Mouse (Mus musculus): ENCODE measurements at regions not wholly inside any gene's neighbourhood (a gene's known extent, or its start where the extent isn't known, plus 50 kb on each side); places are given as distances from the start of the nearest gene placed in this dataset.

DNA sequence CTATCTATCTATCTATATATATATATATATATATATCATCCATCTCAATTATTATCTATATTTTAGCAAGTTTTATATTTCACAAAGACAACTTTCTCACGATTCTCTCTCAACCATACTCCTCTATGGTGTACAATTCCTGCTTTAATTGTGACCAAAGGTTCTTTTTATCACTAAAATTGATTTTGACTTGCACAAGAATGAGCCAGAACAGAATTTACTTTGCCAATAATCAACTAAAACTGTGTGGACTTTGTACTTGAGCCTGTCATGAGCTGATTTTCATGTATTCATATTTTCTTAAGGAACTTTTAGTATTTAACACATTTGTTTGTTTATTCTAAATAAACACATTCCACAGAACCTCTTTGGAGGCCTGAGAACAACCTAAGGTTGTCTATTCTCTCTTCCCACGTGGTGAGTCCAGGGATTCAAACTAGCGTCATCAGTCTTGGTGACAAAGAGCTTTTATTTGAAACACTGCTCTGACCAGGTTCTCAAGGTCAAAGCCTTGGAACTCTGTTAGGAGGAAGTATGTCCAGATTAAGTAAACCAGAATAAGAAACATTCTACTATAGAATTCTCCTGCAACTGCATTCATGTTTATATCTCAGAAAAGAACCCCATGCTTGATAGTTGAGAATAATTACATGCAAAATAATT lies 207.7 kb downstream of the Gm11146 start:
- Histone ChIP-seq H3K27me3 (ENCODE audit: control insufficient read depth, insufficient read depth, insufficient read length) (no peaks in the 10 kb centered on the region), H3K79me3 (ENCODE audit: low read depth) (no peaks in the 10 kb centered on the region), H3K79me2 (ENCODE audit: control insufficient read depth, insufficient read depth) (no peaks in the 10 kb centered on the region), H3K4me3 (ENCODE audit: insufficient read depth, poor library complexity, severe bottlenecking) (no peak overlapping the region), H3K36me3 (ENCODE audit: control insufficient read depth, insufficient read depth) (no peaks in the 10 kb centered on the region), H3ac (ENCODE audit: control insufficient read depth, insufficient read length, low read depth) (no peak overlapping the region)
- TF ChIP-seq FOSL1 (IDR thresholded peaks at IDR 0.05; ENCODE audit: insufficient read depth, low read length, poor library complexity, severe bottlenecking) (no peak), CEBPB (IDR thresholded peaks at IDR 0.05; ENCODE audit: low read depth) (no peak), CTCF (IDR thresholded peaks at IDR 0.05; ENCODE audit: control insufficient read depth, insufficient read depth, insufficient read length) (no peak), MAX (IDR thresholded peaks at IDR 0.05) (no peak), USF1 (IDR thresholded peaks at IDR 0.05; ENCODE audit: low read depth) (no peak), MYOG (IDR thresholded peaks at IDR 0.05; ENCODE audit: control insufficient read depth, extremely low read depth, insufficient read length) (no peak), MYOD1 (IDR thresholded peaks at IDR 0.05; ENCODE audit: control insufficient read depth, insufficient read length, low read depth) (no peak)

DNA sequence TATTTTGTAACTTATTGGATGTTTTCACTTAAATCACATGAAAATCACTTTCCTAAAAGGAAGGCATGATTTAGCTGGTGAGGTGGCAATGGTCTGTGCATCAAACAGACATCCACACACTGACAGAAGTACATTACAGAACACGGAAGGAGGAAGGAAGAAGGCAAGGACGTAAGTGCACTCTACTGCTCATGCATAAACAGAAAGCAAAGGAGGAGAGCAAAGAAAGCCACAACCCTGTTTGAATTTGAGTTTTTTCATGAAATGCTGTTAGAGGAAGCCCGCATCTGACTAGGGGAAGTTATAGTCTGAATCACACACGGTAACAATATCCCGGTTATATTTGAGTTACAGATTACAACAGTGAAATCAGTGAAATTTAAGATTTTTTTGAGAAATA lies 208.4 kb downstream of the Gm11146 start:
- Histone ChIP-seq H3K4me3 (ENCODE audit: insufficient read depth, poor library complexity, severe bottlenecking) (no peak overlapping the region), H3K79me3 (ENCODE audit: low read depth) (no peaks in the 10 kb centered on the region), H3ac (ENCODE audit: control insufficient read depth, insufficient read length, low read depth) (no peak overlapping the region), H3K27me3 (ENCODE audit: control insufficient read depth, insufficient read depth, insufficient read length) (no peaks in the 10 kb centered on the region), H3K36me3 (ENCODE audit: control insufficient read depth, insufficient read depth) (no peaks in the 10 kb centered on the region), H3K79me2 (ENCODE audit: control insufficient read depth, insufficient read depth) (no peaks in the 10 kb centered on the region)
- TF ChIP-seq MYOD1 (IDR thresholded peaks at IDR 0.05; ENCODE audit: control insufficient read depth, insufficient read length, low read depth) (no peak), CEBPB (IDR thresholded peaks at IDR 0.05; ENCODE audit: low read depth) (no peak), MYOG (IDR thresholded peaks at IDR 0.05; ENCODE audit: control insufficient read depth, extremely low read depth, insufficient read length) (no peak), FOSL1 (IDR thresholded peaks at IDR 0.05; ENCODE audit: insufficient read depth, low read length, poor library complexity, severe bottlenecking) (no peak), USF1 (IDR thresholded peaks at IDR 0.05; ENCODE audit: low read depth) (no peak), CTCF (IDR thresholded peaks at IDR 0.05; ENCODE audit: control insufficient read depth, insufficient read depth, insufficient read length) (no peak), MAX (IDR thresholded peaks at IDR 0.05) (no peak)

DNA sequence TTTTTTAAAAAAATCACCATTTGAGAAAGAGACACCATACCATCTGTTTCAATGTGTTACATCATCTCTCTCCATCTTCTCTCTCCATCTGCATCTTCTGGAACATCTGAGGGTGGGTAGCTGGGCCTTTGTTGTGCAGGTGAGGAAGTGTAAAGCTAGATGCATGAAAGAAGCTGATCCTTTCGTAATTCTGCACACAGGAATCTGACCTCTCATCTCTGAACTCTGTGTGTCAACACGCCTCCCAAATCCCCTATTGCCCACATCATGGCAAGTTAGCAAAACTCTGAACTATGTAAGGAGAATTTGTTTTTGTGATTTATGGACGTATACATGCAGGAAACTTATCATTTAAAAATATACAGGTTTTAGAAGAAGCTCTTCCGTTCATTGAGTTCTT lies 209.7 kb downstream of the Gm11146 start:
- Histone ChIP-seq H3K79me2 (ENCODE audit: control insufficient read depth, insufficient read depth) (no peaks in the 10 kb centered on the region), H3K36me3 (ENCODE audit: control insufficient read depth, insufficient read depth) (no peaks in the 10 kb centered on the region), H3K79me3 (ENCODE audit: low read depth) (no peaks in the 10 kb centered on the region), H3K4me3 (ENCODE audit: insufficient read depth, poor library complexity, severe bottlenecking) (no peak overlapping the region), H3K27me3 (ENCODE audit: control insufficient read depth, insufficient read depth, insufficient read length) (no peaks in the 10 kb centered on the region), H3ac (ENCODE audit: control insufficient read depth, insufficient read length, low read depth) (no peak overlapping the region)
- no peak for TF ChIP-seq CEBPB (IDR thresholded peaks at IDR 0.05; ENCODE audit: low read depth)
- TF ChIP-seq FOSL1 (IDR thresholded peaks at IDR 0.05; ENCODE audit: insufficient read depth, low read length, poor library complexity, severe bottlenecking) = no peak
- TF ChIP-seq MYOG (IDR thresholded peaks at IDR 0.05; ENCODE audit: control insufficient read depth, extremely low read depth, insufficient read length) = no peak
- no peak for TF ChIP-seq MAX (IDR thresholded peaks at IDR 0.05)
- no peak for TF ChIP-seq USF1 (IDR thresholded peaks at IDR 0.05; ENCODE audit: low read depth)
- no peak for TF ChIP-seq MYOD1 (IDR thresholded peaks at IDR 0.05; ENCODE audit: control insufficient read depth, insufficient read length, low read depth)
- no peak for TF ChIP-seq CTCF (IDR thresholded peaks at IDR 0.05; ENCODE audit: control insufficient read depth, insufficient read depth, insufficient read length)

DNA sequence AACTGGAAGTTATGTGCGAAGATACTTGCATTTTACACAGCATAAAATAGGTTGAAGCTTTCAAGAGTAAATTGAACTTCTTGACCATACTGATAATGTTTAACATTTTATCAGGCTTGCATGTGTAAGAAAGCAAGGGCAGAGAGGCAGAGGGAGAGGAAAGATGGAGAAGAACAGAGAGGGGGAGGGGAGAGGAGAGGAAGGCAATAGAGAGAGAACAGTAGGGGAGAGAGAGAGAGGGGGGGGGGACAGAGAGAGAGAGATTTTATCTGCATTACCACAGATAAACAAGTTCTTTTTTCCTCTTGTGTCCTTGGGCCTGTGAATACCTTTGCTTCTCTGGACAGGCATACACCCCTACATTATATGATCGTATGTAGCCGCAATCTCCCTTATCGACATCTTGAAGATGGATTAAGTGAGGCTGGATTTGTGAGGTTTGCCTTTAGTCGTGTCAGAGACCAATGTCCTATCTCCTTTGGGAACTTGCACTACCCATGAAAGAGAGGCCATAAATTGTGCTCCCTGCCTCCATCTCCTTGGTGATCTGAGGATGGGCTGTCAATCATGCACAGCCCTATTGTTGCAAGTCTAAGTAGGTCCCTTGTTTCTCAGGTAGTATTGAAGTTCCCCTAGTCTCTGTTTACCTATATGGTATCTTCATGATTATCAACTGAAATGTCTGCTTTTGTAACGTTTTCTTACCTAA lies 217.7 kb downstream of the Gm11146 start:
- H3K36me3 ChIP-seq (ENCODE audit: control insufficient read depth, insufficient read depth) = no peaks in the 10 kb centered on the region
- H3K27me3 ChIP-seq (ENCODE audit: control insufficient read depth, insufficient read depth, insufficient read length) = no peaks in the 10 kb centered on the region
- TF ChIP-seq MAX (IDR thresholded peaks at IDR 0.05) = no peak
- TF ChIP-seq FOSL1 (IDR thresholded peaks at IDR 0.05; ENCODE audit: insufficient read depth, low read length, poor library complexity, severe bottlenecking) = no peak
- no peak for TF ChIP-seq CTCF (IDR thresholded peaks at IDR 0.05; ENCODE audit: control insufficient read depth, insufficient read depth, insufficient read length)
- TF ChIP-seq USF1 (IDR thresholded peaks at IDR 0.05; ENCODE audit: low read depth) = no peak
- no peak for TF ChIP-seq CEBPB (IDR thresholded peaks at IDR 0.05; ENCODE audit: low read depth)
- no peak for TF ChIP-seq MYOG (IDR thresholded peaks at IDR 0.05; ENCODE audit: control insufficient read depth, extremely low read depth, insufficient read length)
- TF ChIP-seq MYOD1 (IDR thresholded peaks at IDR 0.05; ENCODE audit: control insufficient read depth, insufficient read length, low read depth) = no peak
- no peaks in the 10 kb centered on the region for H3K79me3 ChIP-seq (ENCODE audit: low read depth)
- no peak overlapping the region for H3ac ChIP-seq (ENCODE audit: control insufficient read depth, insufficient read length, low read depth)
- no peaks in the 10 kb centered on the region for H3K79me2 ChIP-seq (ENCODE audit: control insufficient read depth, insufficient read depth)
- no peak overlapping the region for H3K4me3 ChIP-seq (ENCODE audit: insufficient read depth, poor library complexity, severe bottlenecking)

DNA sequence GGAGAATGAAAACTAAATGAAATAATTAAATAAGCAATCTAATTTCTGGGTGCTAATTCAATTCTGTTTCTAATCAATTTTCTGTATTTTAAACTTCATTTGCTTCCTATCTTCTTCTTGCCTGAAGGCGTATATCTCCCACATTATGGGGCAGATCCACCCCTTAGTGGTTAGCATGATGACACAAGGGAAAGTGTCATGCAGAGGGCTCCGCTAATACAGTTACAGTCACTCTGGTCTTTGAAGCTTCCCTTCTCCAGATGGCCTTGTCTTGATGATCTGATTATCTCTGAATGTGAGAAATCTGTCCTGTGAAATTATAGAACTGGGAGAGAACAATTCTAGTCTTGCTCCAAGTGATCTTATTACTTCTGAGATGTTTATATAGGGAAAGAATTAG lies 219.1 kb downstream of the Gm11146 start:
- H3K27me3 ChIP-seq (ENCODE audit: control insufficient read depth, insufficient read depth, insufficient read length) = no peaks in the 10 kb centered on the region
- H3K36me3 ChIP-seq (ENCODE audit: control insufficient read depth, insufficient read depth) = no peaks in the 10 kb centered on the region
- TF ChIP-seq MYOG (IDR thresholded peaks at IDR 0.05; ENCODE audit: control insufficient read depth, extremely low read depth, insufficient read length) (no peak), MAX (IDR thresholded peaks at IDR 0.05) (no peak), USF1 (IDR thresholded peaks at IDR 0.05; ENCODE audit: low read depth) (no peak), MYOD1 (IDR thresholded peaks at IDR 0.05; ENCODE audit: control insufficient read depth, insufficient read length, low read depth) (no peak), FOSL1 (IDR thresholded peaks at IDR 0.05; ENCODE audit: insufficient read depth, low read length, poor library complexity, severe bottlenecking) (no peak), CEBPB (IDR thresholded peaks at IDR 0.05; ENCODE audit: low read depth) (no peak), CTCF (IDR thresholded peaks at IDR 0.05; ENCODE audit: control insufficient read depth, insufficient read depth, insufficient read length) (no peak)

More for the DNA sequence above, 219.1 kb downstream of the Gm11146 start:
- H3K4me3 ChIP-seq (ENCODE audit: insufficient read depth, poor library complexity, severe bottlenecking) = no peak overlapping the region
- no peaks in the 10 kb centered on the region for H3K79me2 ChIP-seq (ENCODE audit: control insufficient read depth, insufficient read depth)
- no peak overlapping the region for H3ac ChIP-seq (ENCODE audit: control insufficient read depth, insufficient read length, low read depth)
- no peaks in the 10 kb centered on the region for H3K79me3 ChIP-seq (ENCODE audit: low read depth)
